Mouse (Mus musculus): ENCODE measurements around the gene Eppin. TPM values are rescaled to one million over a fixed set of nuclear protein-coding genes. Genes with fewer than 3 reads are reported as not detected.

Eppin gene
- polyA plus RNA-seq, 1 experiment = not detected

- H3K27me3 ChIP-seq (ENCODE audit: control insufficient read depth, insufficient read depth, low read length) = peaks cover 4% of the 10 kb centered on the region; the same call in 1 of the 2 replicates
- 84% methylated on average over 2 of the region's 2 CpGs for WGBS
- H3K4me1 ChIP-seq (ENCODE audit: control insufficient read depth, insufficient read depth, low read length) = no peaks in the 10 kb centered on the region; the same call in 1 of the 2 replicates
- no peak for DNase-seq
- H3K4me3 ChIP-seq (replicated peaks; ENCODE audit: insufficient read depth, low read depth, low read length) = no peak overlapping the region
- no peak overlapping the region for H3K27ac ChIP-seq (ENCODE audit: insufficient read depth, low read length)
- TF ChIP-seq CTCF (IDR thresholded peaks at IDR 0.05; ENCODE audit: borderline replicate concordance, insufficient read depth, low read depth, low read length) (no peak), POLR2A (IDR thresholded peaks at IDR 0.05; ENCODE audit: borderline replicate concordance, insufficient read depth, low read length) (no peak)
Observed at GRCm38 (mm10) chr2:164566997-164567396, 26.4 kb downstream of the Eppin start.

GRCm38 (mm10) chr2:164564346-164564745 lies 29.0 kb downstream of the Eppin start:
- WGBS = 14% methylated on average over 5 of the region's 5 CpGs
- TF ChIP-seq POLR2A (IDR thresholded peaks at IDR 0.05; ENCODE audit: borderline replicate concordance, insufficient read depth, low read length) = no peak
- TF ChIP-seq CTCF (IDR thresholded peaks at IDR 0.05; ENCODE audit: borderline replicate concordance, insufficient read depth, low read depth, low read length) = no peak
- DNase-seq = no peak
- peaks cover 4% of the 10 kb centered on the region; the same call in 1 of the 2 replicates for H3K27me3 ChIP-seq (ENCODE audit: control insufficient read depth, insufficient read depth, low read length)
- no peak overlapping the region for H3K27ac ChIP-seq (ENCODE audit: insufficient read depth, low read length)
- no peak overlapping the region for H3K4me3 ChIP-seq (replicated peaks; ENCODE audit: insufficient read depth, low read depth, low read length)
- H3K4me1 ChIP-seq (ENCODE audit: control insufficient read depth, insufficient read depth, low read length) = no peaks in the 10 kb centered on the region; the same call in 1 of the 2 replicates

- WGBS = under 1% methylated on average over 32 of the region's 32 CpGs
- no peak for DNase-seq
- no peak overlapping the region for H3K27ac ChIP-seq (ENCODE audit: insufficient read depth, low read length)
- peaks cover 4% of the 10 kb centered on the region; the same call in 1 of the 2 replicates for H3K27me3 ChIP-seq (ENCODE audit: control insufficient read depth, insufficient read depth, low read length)
- H3K4me1 ChIP-seq (ENCODE audit: control insufficient read depth, insufficient read depth, low read length) = no peaks in the 10 kb centered on the region; the same call in 1 of the 2 replicates
- TF ChIP-seq POLR2A (IDR thresholded peaks at IDR 0.05; ENCODE audit: borderline replicate concordance, insufficient read depth, low read length) (no peak), CTCF (IDR thresholded peaks at IDR 0.05; ENCODE audit: borderline replicate concordance, insufficient read depth, low read depth, low read length) (peak; percentile 27; the same call in 1 of the 2 replicates)
- peak overlapping the region; percentile 15 for H3K4me3 ChIP-seq (replicated peaks; ENCODE audit: insufficient read depth, low read depth, low read length)
Observed at GRCm38 (mm10) chr2:164563339-164564038, 29.9 kb downstream of the Eppin start.

GRCm38 (mm10) chr2:164562391-164563188 lies 30.8 kb downstream of the Eppin start, which contains the start of gene Wfdc2:
Gene Wfdc2, plus strand, starts transcription at chr2:164562413.
- peaks cover 4% of the 10 kb centered on the region; the same call in 1 of the 2 replicates for H3K27me3 ChIP-seq (ENCODE audit: control insufficient read depth, insufficient read depth, low read length)
- H3K27ac ChIP-seq (ENCODE audit: insufficient read depth, low read length) = no peak within 1 kb of the TSS
- DNase-seq = no peak
- TF ChIP-seq CTCF (IDR thresholded peaks at IDR 0.05; ENCODE audit: borderline replicate concordance, insufficient read depth, low read depth, low read length) (no peak), POLR2A (IDR thresholded peaks at IDR 0.05; ENCODE audit: borderline replicate concordance, insufficient read depth, low read length) (no peak)
- H3K4me1 ChIP-seq (ENCODE audit: control insufficient read depth, insufficient read depth, low read length) = no peaks in the 10 kb centered on the region; the same call in 1 of the 2 replicates
- H3K4me3 ChIP-seq (replicated peaks; ENCODE audit: insufficient read depth, low read depth, low read length) = peak within 1 kb of the TSS; percentile 15
- 8% methylated on average over 23 of the region's 24 CpGs for WGBS

DNA sequence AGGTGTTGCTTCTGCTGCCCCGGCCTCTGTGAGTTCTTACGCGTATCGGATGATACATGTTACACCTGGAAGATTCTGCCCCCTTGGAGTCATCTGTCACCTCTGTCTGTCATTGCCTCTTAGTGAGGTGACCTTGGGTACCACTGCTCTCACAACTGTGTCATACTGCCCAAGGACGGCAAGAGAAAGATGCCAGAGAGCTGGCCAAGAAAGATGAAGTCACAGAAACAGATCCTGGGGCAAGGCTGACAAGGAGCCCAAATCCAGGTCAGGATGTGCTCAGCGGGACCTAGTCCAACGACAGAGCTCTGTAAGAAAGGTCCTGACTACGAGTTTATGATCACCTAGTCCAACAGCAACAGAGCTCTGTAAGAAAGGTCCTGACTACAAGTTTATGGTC lies 33.3 kb downstream of the Eppin start:
- H3K4me3 ChIP-seq (replicated peaks; ENCODE audit: insufficient read depth, low read depth, low read length) = no peak overlapping the region
- H3K4me1 ChIP-seq (ENCODE audit: control insufficient read depth, insufficient read depth, low read length) = no peaks in the 10 kb centered on the region; the same call in 1 of the 2 replicates
- no peak overlapping the region for H3K27ac ChIP-seq (ENCODE audit: insufficient read depth, low read length)
- no peak for DNase-seq
- WGBS = 83% methylated on average over 8 of the region's 8 CpGs
- no peak for TF ChIP-seq CTCF (IDR thresholded peaks at IDR 0.05; ENCODE audit: borderline replicate concordance, insufficient read depth, low read depth, low read length)
- TF ChIP-seq POLR2A (IDR thresholded peaks at IDR 0.05; ENCODE audit: borderline replicate concordance, insufficient read depth, low read length) = no peak
- peaks cover 4% of the 10 kb centered on the region; the same call in 1 of the 2 replicates for H3K27me3 ChIP-seq (ENCODE audit: control insufficient read depth, insufficient read depth, low read length)

DNA sequence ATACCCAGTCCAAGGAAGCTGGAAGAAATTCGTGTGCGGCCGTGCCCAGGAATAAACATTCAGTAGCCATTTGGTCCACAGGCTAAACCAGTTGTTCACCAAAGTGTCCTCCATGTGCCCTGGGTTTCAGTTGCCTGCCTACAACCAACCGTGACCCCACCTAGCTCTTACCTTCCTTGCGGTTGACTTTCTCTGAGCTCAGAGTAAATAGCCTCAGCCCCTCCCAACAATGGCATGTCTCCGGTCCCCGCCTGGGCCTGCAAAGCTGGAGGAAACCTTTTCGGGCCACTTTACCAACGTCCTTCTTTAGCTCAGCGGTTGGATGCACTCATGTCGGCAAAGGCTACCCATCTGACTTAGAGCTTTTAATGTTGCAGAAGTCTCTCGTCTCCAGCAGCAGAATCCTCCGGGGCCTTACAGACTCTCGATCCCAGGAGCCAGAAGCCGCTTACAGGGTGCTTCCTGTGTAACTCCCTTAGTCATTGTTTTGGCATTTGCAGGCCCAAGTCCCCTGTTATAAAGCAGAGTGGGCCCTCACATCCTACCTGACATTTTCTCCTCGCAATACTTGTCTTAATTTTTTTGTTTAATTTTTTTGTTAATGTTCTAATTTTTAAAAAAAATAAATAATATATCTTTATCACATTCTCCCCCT lies 34.3 kb downstream of the Eppin start:
- no peak overlapping the region for H3K4me3 ChIP-seq (replicated peaks; ENCODE audit: insufficient read depth, low read depth, low read length)

GRCm38 (mm10) chr2:164558426-164558825 lies 35.0 kb downstream of the Eppin start:
- 79% methylated on average over 8 of the region's 8 CpGs for WGBS
- Histone ChIP-seq H3K27ac (ENCODE audit: insufficient read depth, low read length) (no peak overlapping the region), H3K4me1 (ENCODE audit: control insufficient read depth, insufficient read depth, low read length) (no peaks in the 10 kb centered on the region; the same call in 1 of the 2 replicates), H3K4me3 (replicated peaks; ENCODE audit: insufficient read depth, low read depth, low read length) (no peak overlapping the region), H3K27me3 (ENCODE audit: control insufficient read depth, insufficient read depth, low read length) (peaks cover 3% of the 10 kb centered on the region; the same call in 1 of the 2 replicates)
- TF ChIP-seq CTCF (IDR thresholded peaks at IDR 0.05; ENCODE audit: borderline replicate concordance, insufficient read depth, low read depth, low read length) (no peak), POLR2A (IDR thresholded peaks at IDR 0.05; ENCODE audit: borderline replicate concordance, insufficient read depth, low read length) (no peak)
- no peak for DNase-seq

More for the DNA sequence above, 34.3 kb downstream of the Eppin start:
- Histone ChIP-seq H3K27me3 (ENCODE audit: control insufficient read depth, insufficient read depth, low read length) (peaks cover 4% of the 10 kb centered on the region; the same call in 1 of the 2 replicates), H3K27ac (ENCODE audit: insufficient read depth, low read length) (no peak overlapping the region), H3K4me1 (ENCODE audit: control insufficient read depth, insufficient read depth, low read length) (no peaks in the 10 kb centered on the region; the same call in 1 of the 2 replicates)
- WGBS = 64% methylated on average over 16 of the region's 16 CpGs
- TF ChIP-seq POLR2A (IDR thresholded peaks at IDR 0.05; ENCODE audit: borderline replicate concordance, insufficient read depth, low read length) (no peak), CTCF (IDR thresholded peaks at IDR 0.05; ENCODE audit: borderline replicate concordance, insufficient read depth, low read depth, low read length) (no peak)
- DNase-seq = no peak
